Mouse (Mus musculus) heart, embryonic 10.5 days (tissue): Measurements from ENCODE around the gene Inhbe. TPM values are rescaled to one million over a fixed set of nuclear protein-coding genes. Genes with fewer than 3 reads are reported as not detected.
"Not testable (repeated sequence)": the region's sequence is repeated elsewhere in the genome, so short reads cannot be mapped to it uniquely, and the experiment has no call there.

Experiments used
- DNase-seq: peaks from one replicate; pipeline ENCODE4 v3.0.0-alpha.2; 2017; ENCODE audit warnings: low spot score
- H3K27ac ChIP-seq: fragments of 300-500 bp; sonication (generic); 2 replicates; pipeline ENCODE4 v1.5.1; 2016; ENCODE audit warnings: mild to moderate bottlenecking
- H3K27me3 ChIP-seq: fragments of 300-500 bp; sonication (generic); 2 replicates; pipeline ENCODE4 v1.6.1; 2016; ENCODE audit warnings: mild to moderate bottlenecking; ENCODE audit not compliant: poor library complexity, insufficient read depth, severe bottlenecking
- H3K36me3 ChIP-seq: fragments of 300-500 bp; sonication (generic); 2 replicates; pipeline ENCODE4 v1.6.1; 2016; ENCODE audit warnings: mild to moderate bottlenecking, moderate library complexity
- H3K4me1 ChIP-seq: fragments of 300-500 bp; sonication (generic); 2 replicates; pipeline ENCODE4 v1.6.1; 2016; ENCODE audit warnings: mild to moderate bottlenecking
- H3K4me3 ChIP-seq: fragments of 300-500 bp; sonication (generic); 2 replicates; pipeline ENCODE4 v1.5.1; 2016; ENCODE audit warnings: mild to moderate bottlenecking, moderate library complexity
- H3K9me3 ChIP-seq: fragments of 300-500 bp; sonication (generic); 2 replicates; pipeline ENCODE4 v1.6.1; 2016; ENCODE audit warnings: mild to moderate bottlenecking, moderate library complexity
- WGBS: fragments of 180-500 bp; shearing (Covaris S2); methylation state at CpG from one replicate; pipeline ENCODE4 v1.1.7; 2016; 5-methylcytosine and 5-hydroxymethylcytosine counted together
- polyA plus RNA-seq: library from polyadenylated mRNA; unstranded; fragments of >200 nt; fragmentation: Nextera tagmentation; extraction: Ambion mirVana; gene quantifications from 2 replicates; pipeline ENCODE4 v1.2.1, GENCODE M21; 2016

The Inhbe gene
- polyA plus RNA-seq, 1 experiment from 2014 or later: not detected

- WGBS: under 1% methylated on average over 54 of the region's 54 CpGs
- peaks cover 100% of the 10 kb centered on the region for H3K27me3 ChIP-seq
- peak overlapping the region; percentile 62 for H3K27ac ChIP-seq
- peaks cover 29% of the 10 kb centered on the region for H3K4me1 ChIP-seq
- no peaks in the 10 kb centered on the region for H3K9me3 ChIP-seq
- H3K4me3 ChIP-seq: peak overlapping the region; percentile 66
- no peak for DNase-seq
- H3K36me3 ChIP-seq: no peaks in the 10 kb centered on the region
Observed at GRCm38 (mm10) chr10:127326017-127326801, 28.0 kb downstream of the Inhbe start.

GRCm38 (mm10) chr10:127325454-127326016 lies 28.7 kb downstream of the Inhbe start:
- WGBS: 29% methylated on average over 14 of the region's 14 CpGs
- peaks cover 29% of the 10 kb centered on the region for H3K4me1 ChIP-seq
- peaks cover 100% of the 10 kb centered on the region for H3K27me3 ChIP-seq
- H3K36me3 ChIP-seq: no peaks in the 10 kb centered on the region
- no peaks in the 10 kb centered on the region for H3K9me3 ChIP-seq
- no peak for DNase-seq
- H3K4me3 ChIP-seq: peak overlapping the region; percentile 66
- peak overlapping the region; percentile 62; the same call in 1 of the 2 replicates for H3K27ac ChIP-seq

- Histone ChIP-seq H3K4me1 (peaks cover 29% of the 10 kb centered on the region), H3K27me3 (peaks cover 89% of the 10 kb centered on the region), H3K36me3 (no peaks in the 10 kb centered on the region), H3K27ac (no peak overlapping the region), H3K9me3 (no peaks in the 10 kb centered on the region), H3K4me3 (no peak overlapping the region)
- no peak for DNase-seq
- WGBS: 12% methylated on average over 7 of the region's 7 CpGs
Observed at GRCm38 (mm10) chr10:127324495-127324894, 29.7 kb downstream of the Inhbe start.

GRCm38 (mm10) chr10:127323131-127323855 lies 30.9 kb downstream of the Inhbe start:
- 62% methylated on average over 17 of the region's 17 CpGs for WGBS

GRCm38 (mm10) chr10:127322669-127323068 lies 31.5 kb downstream of the Inhbe start:
- Histone ChIP-seq H3K4me3 (no peak overlapping the region), H3K36me3 (no peaks in the 10 kb centered on the region), H3K9me3 (no peaks in the 10 kb centered on the region), H3K27me3 (peaks cover 71% of the 10 kb centered on the region), H3K27ac (no peak overlapping the region), H3K4me1 (peaks cover 29% of the 10 kb centered on the region)
- whole genome bisulfite sequencing: 71% methylated on average over 4 of the region's 4 CpGs
- no peak for DNase-seq

More at GRCm38 (mm10) chr10:127323131-127323855, 30.9 kb downstream of the Inhbe start:
- H3K27ac ChIP-seq: no peak overlapping the region
- no peak for DNase-seq
- H3K27me3 ChIP-seq: peaks cover 77% of the 10 kb centered on the region
- no peaks in the 10 kb centered on the region for H3K9me3 ChIP-seq
- peaks cover 29% of the 10 kb centered on the region for H3K4me1 ChIP-seq
- no peak overlapping the region for H3K4me3 ChIP-seq
- H3K36me3 ChIP-seq: no peaks in the 10 kb centered on the region

GRCm38 (mm10) chr10:127322178-127322577 lies 32.0 kb downstream of the Inhbe start:
- Histone ChIP-seq H3K27me3 (peaks cover 66% of the 10 kb centered on the region), H3K9me3 (no peaks in the 10 kb centered on the region), H3K36me3 (no peaks in the 10 kb centered on the region), H3K4me1 (peaks cover 29% of the 10 kb centered on the region), H3K4me3 (no peak overlapping the region), H3K27ac (no peak overlapping the region)
- no peak for DNase-seq
- 51% methylated on average over 13 of the region's 13 CpGs for WGBS

- Histone ChIP-seq H3K4me3 (no peak within 1 kb of the TSS), H3K4me1 (peaks cover 25% of the 10 kb centered on the region), H3K27ac (no peak within 1 kb of the TSS), H3K9me3 (no peaks in the 10 kb centered on the region), H3K36me3 (no peaks in the 10 kb centered on the region), H3K27me3 (peaks cover 61% of the 10 kb centered on the region)
- DNase-seq: no peak
- WGBS: 59% methylated on average over 3 of the region's 3 CpGs
Observed at GRCm38 (mm10) chr10:127321621-127322020, 32.6 kb downstream of the Inhbe start, which contains the start of gene Arhgap9. TSS of gene Arhgap9 (plus strand) at chr10:127321964.

- Histone ChIP-seq H3K4me1 (peaks cover 11% of the 10 kb centered on the region), H3K9me3 (no peaks in the 10 kb centered on the region), H3K27ac (no peak overlapping the region), H3K36me3 (no peaks in the 10 kb centered on the region), H3K4me3 (no peak overlapping the region), H3K27me3 (peaks cover 44% of the 10 kb centered on the region)
- WGBS: 74% methylated on average over 7 of the region's 7 CpGs
- DNase-seq: no peak
Observed at GRCm38 (mm10) chr10:127319969-127320368, 34.2 kb downstream of the Inhbe start.

- Histone ChIP-seq H3K4me3 (no peak overlapping the region), H3K27me3 (peaks cover 24% of the 10 kb centered on the region), H3K9me3 (no peaks in the 10 kb centered on the region), H3K36me3 (no peaks in the 10 kb centered on the region), H3K27ac (no peak overlapping the region), H3K4me1 (peaks cover 9% of the 10 kb centered on the region; the same call in 1 of the 2 replicates)
- 50% methylated on average over 4 of the region's 4 CpGs for WGBS
- DNase-seq: no peak
Observed at GRCm38 (mm10) chr10:127318009-127318408, 36.2 kb downstream of the Inhbe start.

GRCm38 (mm10) chr10:127317277-127317676 lies 36.9 kb downstream of the Inhbe start:
- 78% methylated on average over 2 of the region's 2 CpGs for WGBS
- H3K9me3 ChIP-seq: no peaks in the 10 kb centered on the region
- 0 out of 2 replicates have a peak, but pooled peaks cover 3% of the 10 kb centered on the region for H3K4me1 ChIP-seq
- peaks cover 17% of the 10 kb centered on the region for H3K27me3 ChIP-seq
- no peak for DNase-seq
- no peak overlapping the region for H3K27ac ChIP-seq
- H3K36me3 ChIP-seq: no peaks in the 10 kb centered on the region
- H3K4me3 ChIP-seq: no peak overlapping the region

GRCm38 (mm10) chr10:127314950-127315349 lies 39.3 kb downstream of the Inhbe start:
- 62% methylated on average over 1 of the region's 1 CpGs for WGBS
- not testable (repeated sequence) for H3K27me3 ChIP-seq

GRCm38 (mm10) chr10:127313516-127313915 lies 40.7 kb downstream of the Inhbe start:
- not testable (repeated sequence) for DNase-seq, H3K9me3 ChIP-seq, H3K4me3 ChIP-seq, H3K4me1 ChIP-seq, H3K27ac ChIP-seq, H3K27me3 ChIP-seq
- peaks cover 16% of the 10 kb centered on the region for H3K36me3 ChIP-seq
- 86% methylated on average over 5 of the region's 5 CpGs for whole genome bisulfite sequencing

More at GRCm38 (mm10) chr10:127314950-127315349, 39.3 kb downstream of the Inhbe start:
- not testable (repeated sequence) for H3K27ac ChIP-seq, H3K36me3 ChIP-seq, H3K4me3 ChIP-seq, H3K4me1 ChIP-seq, DNase-seq, H3K9me3 ChIP-seq

- WGBS: 72% methylated on average over 4 of the region's 4 CpGs
- no peak overlapping the region for H3K27ac ChIP-seq
- peaks cover 22% of the 10 kb centered on the region for H3K36me3 ChIP-seq
- H3K4me3 ChIP-seq: no peak overlapping the region
- no peaks in the 10 kb centered on the region; the same call in 1 of the 2 replicates for H3K27me3 ChIP-seq
- DNase-seq: no peak
- H3K9me3 ChIP-seq: no peaks in the 10 kb centered on the region
- peaks cover 10% of the 10 kb centered on the region for H3K4me1 ChIP-seq
Observed at GRCm38 (mm10) chr10:127312858-127313257, 41.4 kb downstream of the Inhbe start.
